Mouse (Mus musculus) embryonic facial prominence, embryonic 12.5 days (tissue): ENCODE data around the gene Ass1. TPM values are rescaled to one million over a fixed set of nuclear protein-coding genes. Genes with fewer than 3 reads are reported as not detected.

ENCODE experiments used
- ATAC-seq: fragments of 200-750 bp; cut with Nextera tagmentation; 2 replicates; pipeline ENCODE4 v1.8.0; 2017; ENCODE audit not compliant: insufficient number of reproducible peaks, insufficient read depth, low FRiP score, low TSS enrichment
- H3K27ac ChIP-seq: fragments of 300-500 bp; sonication (generic); 2 replicates; pipeline ENCODE4 v1.5.1; 2016; ENCODE audit warnings: mild to moderate bottlenecking
- H3K27me3 ChIP-seq: fragments of 300-500 bp; sonication (generic); 2 replicates; pipeline ENCODE4 v1.6.1; 2016; ENCODE audit warnings: mild to moderate bottlenecking, moderate library complexity
- H3K36me3 ChIP-seq: fragments of 300-500 bp; sonication (generic); 2 replicates; pipeline ENCODE4 v1.6.1; 2016; ENCODE audit warnings: mild to moderate bottlenecking
- H3K4me1 ChIP-seq: fragments of 300-500 bp; sonication (generic); 2 replicates; pipeline ENCODE4 v1.6.1; 2016
- H3K4me2 ChIP-seq: fragments of 300-500 bp; sonication (generic); replicated peaks from 2 replicates; pipeline ENCODE4 v1.6.1; 2016; ENCODE audit warnings: mild to moderate bottlenecking, moderate library complexity
- H3K4me3 ChIP-seq: fragments of 300-500 bp; sonication (generic); 2 replicates; pipeline ENCODE4 v1.5.1; 2016; ENCODE audit warnings: mild to moderate bottlenecking
- H3K9ac ChIP-seq: fragments of 300-500 bp; sonication (generic); 2 replicates; pipeline ENCODE4 v1.6.1; 2016; ENCODE audit warnings: mild to moderate bottlenecking, moderate library complexity
- H3K9me3 ChIP-seq: fragments of 300-500 bp; sonication (generic); 2 replicates; pipeline ENCODE4 v1.6.1; 2016; ENCODE audit warnings: mild to moderate bottlenecking, moderate library complexity
- WGBS: fragments of 180-500 bp; shearing (Covaris S2); methylation state at CpG from one replicate; pipeline ENCODE4 v1.1.7; 2016; 5-methylcytosine and 5-hydroxymethylcytosine counted together
- polyA plus RNA-seq: library from polyadenylated mRNA; unstranded; fragments of >200 nt; fragmentation: Nextera tagmentation; extraction: Ambion mirVana; gene quantifications from 2 replicates; pipeline ENCODE4 v1.2.1, GENCODE M21; 2016

Gene Ass1
- polyA plus RNA-seq, 1 experiment from 2014 or later: 9.3 TPM

GRCm38 (mm10) chr2:31471611-31472010, 1.6 kb downstream of the Ass1 start:
- Histone ChIP-seq H3K4me3 (no peak overlapping the region), H3K9me3 (no peaks in the 10 kb centered on the region), H3K36me3 (no peaks in the 10 kb centered on the region), H3K4me1 (peaks cover 12% of the 10 kb centered on the region), H3K27me3 (peaks cover 35% of the 10 kb centered on the region), H3K4me2 (no peak overlapping the region), H3K27ac (no peak overlapping the region), H3K9ac (no peak overlapping the region)
- no peak for ATAC-seq
- WGBS: 51% methylated on average over 6 of the region's 6 CpGs

- Histone ChIP-seq H3K4me3 (no peak overlapping the region), H3K9ac (no peak overlapping the region), H3K9me3 (no peaks in the 10 kb centered on the region), H3K4me1 (peaks cover 12% of the 10 kb centered on the region), H3K27ac (no peak overlapping the region), H3K4me2 (no peak overlapping the region), H3K27me3 (peaks cover 35% of the 10 kb centered on the region), H3K36me3 (no peaks in the 10 kb centered on the region)
- 45% methylated on average over 10 of the region's 10 CpGs for WGBS
- ATAC-seq: no peak
Measured at GRCm38 (mm10) chr2:31472406-31473065, 2.5 kb downstream of the Ass1 start.

GRCm38 (mm10) chr2:31473941-31474340, 3.9 kb downstream of the Ass1 start:
- H3K4me1 ChIP-seq: peaks cover 12% of the 10 kb centered on the region
- H3K27ac ChIP-seq: no peak overlapping the region
- H3K4me3 ChIP-seq: no peak overlapping the region
- H3K9ac ChIP-seq: no peak overlapping the region
- no peaks in the 10 kb centered on the region for H3K36me3 ChIP-seq
- no peaks in the 10 kb centered on the region for H3K9me3 ChIP-seq
- H3K27me3 ChIP-seq: peaks cover 34% of the 10 kb centered on the region
- WGBS: 67% methylated on average over 4 of the region's 4 CpGs
- no peak overlapping the region for H3K4me2 ChIP-seq
- no peak for ATAC-seq

DNA sequence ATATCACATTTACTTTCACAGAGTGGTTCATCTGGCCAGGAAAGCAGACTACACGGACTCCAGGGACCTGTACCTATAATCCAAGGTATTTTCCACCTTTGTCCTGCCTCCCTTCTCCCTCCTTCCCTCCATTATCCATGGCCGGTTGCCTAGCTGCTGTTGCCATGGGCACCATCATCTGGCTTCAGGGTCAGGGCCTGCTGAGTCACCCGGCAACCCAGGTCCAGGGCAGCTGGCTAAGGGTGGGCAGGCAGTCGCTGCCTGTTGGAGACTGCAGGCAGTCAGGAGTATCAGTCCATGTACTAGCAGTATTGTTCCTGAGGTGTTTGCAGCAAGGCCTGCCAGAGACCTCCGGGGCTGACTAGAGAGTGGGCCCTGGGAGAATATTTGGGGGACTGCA, 4.7 kb downstream of the Ass1 start:
- no peak overlapping the region for H3K4me3 ChIP-seq
- WGBS: 69% methylated on average over 5 of the region's 5 CpGs
- H3K27ac ChIP-seq: no peak overlapping the region
- peaks cover 12% of the 10 kb centered on the region for H3K4me1 ChIP-seq
- no peaks in the 10 kb centered on the region for H3K9me3 ChIP-seq
- no peaks in the 10 kb centered on the region for H3K36me3 ChIP-seq
- H3K27me3 ChIP-seq: peaks cover 26% of the 10 kb centered on the region
- ATAC-seq: no peak
- H3K4me2 ChIP-seq: no peak overlapping the region
- H3K9ac ChIP-seq: no peak overlapping the region

DNA sequence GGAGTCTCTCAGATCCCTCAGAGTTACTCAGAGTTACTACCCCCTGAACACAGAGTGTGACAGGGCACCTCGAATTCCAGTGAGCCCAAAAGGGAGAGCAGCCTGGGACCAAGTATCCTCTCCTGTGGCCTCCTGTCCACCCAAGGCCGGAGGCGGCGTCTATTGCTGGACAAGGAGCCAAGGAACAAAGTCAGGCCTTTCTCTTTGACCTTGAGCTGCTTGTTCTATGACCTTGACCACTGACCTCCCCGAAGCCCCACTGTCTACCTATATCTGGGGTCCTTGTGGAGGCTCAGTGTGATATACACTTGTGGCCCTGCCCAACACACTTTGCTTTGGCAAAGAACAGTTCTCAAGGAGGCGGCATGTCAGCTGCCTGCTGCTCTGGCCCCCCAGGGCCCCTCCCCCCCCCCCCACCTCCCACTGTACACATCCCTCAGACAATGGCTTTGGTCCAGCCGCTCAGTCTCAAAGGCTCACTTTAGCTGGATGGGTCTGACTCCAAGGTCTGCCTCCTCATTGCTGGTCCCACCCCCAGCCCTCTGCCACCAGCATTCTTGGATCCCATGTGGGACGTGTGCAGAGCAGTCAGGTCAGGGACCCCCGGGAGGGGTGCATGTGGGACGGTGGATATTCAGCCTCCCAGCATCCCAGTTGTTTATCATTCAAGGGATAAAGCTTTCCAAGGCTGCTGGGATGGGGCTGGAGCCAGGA, 6.3 kb downstream of the Ass1 start:
- no peak overlapping the region for H3K27ac ChIP-seq
- no peaks in the 10 kb centered on the region for H3K9me3 ChIP-seq
- ATAC-seq: no peak; the same call in 1 of the 2 replicates
- H3K9ac ChIP-seq: no peak overlapping the region
- H3K27me3 ChIP-seq: peaks cover 17% of the 10 kb centered on the region
- no peak overlapping the region for H3K4me3 ChIP-seq
- H3K36me3 ChIP-seq: no peaks in the 10 kb centered on the region
- WGBS: 66% methylated on average over 10 of the region's 10 CpGs
- H3K4me2 ChIP-seq: no peak overlapping the region
- H3K4me1 ChIP-seq: 0 out of 2 replicates have a peak, but pooled peaks cover 2% of the 10 kb centered on the region

DNA sequence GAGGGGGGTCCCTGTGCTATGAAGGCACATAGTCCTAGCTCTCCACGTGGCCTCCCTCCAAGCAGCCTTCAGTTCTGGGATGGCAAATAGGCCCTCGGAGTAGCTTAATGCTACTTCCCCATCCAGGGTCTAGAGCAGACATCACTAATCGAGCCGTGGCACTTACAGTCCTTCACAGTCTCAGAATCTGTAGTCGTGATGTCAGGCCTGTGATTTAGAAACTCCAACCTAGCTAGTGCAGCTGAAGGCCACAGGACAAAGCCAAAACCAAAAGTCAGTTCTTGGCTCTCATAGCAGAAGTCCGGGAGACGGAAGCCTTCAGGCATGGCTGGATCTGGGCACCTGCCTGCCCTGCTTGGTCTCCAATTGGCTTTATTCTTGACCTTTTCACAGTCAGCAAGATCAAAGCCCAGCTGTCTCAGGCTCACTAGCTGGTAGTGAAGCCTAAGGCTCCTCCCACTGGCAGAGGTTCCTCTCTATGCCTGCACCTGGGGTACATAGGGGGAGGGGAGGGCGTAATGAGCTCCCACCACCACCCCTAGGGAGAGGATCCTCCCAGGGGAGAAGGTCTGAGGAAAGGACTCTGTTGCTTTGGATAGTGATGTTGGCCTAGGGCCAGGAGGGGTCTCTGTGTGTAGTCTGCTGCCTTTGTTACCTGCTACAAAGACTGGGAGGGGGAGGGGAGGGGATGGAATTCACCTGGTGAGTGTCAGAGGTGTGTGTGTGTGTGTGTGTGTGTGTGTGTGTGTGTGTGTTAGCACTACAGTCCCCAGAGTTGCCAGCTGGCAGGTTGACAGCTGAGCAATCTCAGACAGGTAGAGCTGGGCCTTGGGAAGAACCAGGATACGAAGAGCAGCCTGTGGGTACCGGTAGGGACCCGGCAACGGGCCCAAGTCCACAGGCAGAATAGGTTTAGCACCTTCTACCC, 7.5 kb downstream of the Ass1 start:
- WGBS: 74% methylated on average over 12 of the region's 12 CpGs
- H3K9ac ChIP-seq: no peak overlapping the region
- H3K27ac ChIP-seq: no peak overlapping the region
- no peaks in the 10 kb centered on the region for H3K36me3 ChIP-seq
- peaks cover 6% of the 10 kb centered on the region; the same call in 1 of the 2 replicates for H3K27me3 ChIP-seq
- H3K4me2 ChIP-seq: no peak overlapping the region
- no peaks in the 10 kb centered on the region for H3K9me3 ChIP-seq
- 0 out of 2 replicates have a peak, but pooled peaks cover 2% of the 10 kb centered on the region for H3K4me1 ChIP-seq
- no peak overlapping the region for H3K4me3 ChIP-seq
- ATAC-seq: 0 out of 2 replicates have a peak, but pooled peaks have one; percentile 38

DNA sequence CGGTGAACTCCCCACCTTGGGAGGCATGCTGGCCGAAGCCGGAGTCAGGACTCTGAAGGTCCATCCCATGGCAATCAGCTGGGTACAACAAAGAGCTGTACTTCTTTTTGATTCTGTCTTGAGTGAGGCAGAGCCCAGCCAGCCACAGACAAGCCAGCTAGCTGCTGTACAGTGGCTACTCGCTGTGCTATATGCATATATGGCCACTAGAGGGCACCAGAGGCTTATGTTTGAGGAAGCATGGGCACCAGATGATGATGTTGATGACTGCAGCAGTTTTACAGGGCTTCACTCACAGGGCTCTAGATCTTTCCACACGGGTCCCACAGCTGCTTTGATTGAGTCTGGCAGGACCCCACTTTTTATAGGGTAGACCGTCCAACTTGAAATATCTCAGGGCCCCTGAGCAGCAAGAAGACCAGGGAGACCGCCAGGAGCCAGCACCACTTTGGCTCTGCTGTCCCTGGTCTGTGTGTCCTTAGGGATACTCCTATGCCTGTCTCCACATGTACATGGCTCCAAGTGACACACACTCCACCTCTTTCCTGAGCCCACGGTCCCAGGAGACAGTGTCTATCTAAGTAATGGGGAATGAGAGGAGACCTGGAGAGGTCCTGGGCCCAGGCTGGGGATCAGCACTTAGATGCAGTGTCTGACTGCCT, 13.0 kb downstream of the Ass1 start:
- no peaks in the 10 kb centered on the region for H3K9me3 ChIP-seq
- no peak overlapping the region for H3K9ac ChIP-seq
- no peak overlapping the region for H3K4me2 ChIP-seq
- H3K4me3 ChIP-seq: no peak overlapping the region
- no peaks in the 10 kb centered on the region for H3K36me3 ChIP-seq
- WGBS: 28% methylated on average over 8 of the region's 8 CpGs
- peak; percentile 67; the same call in 1 of the 2 replicates for ATAC-seq
- H3K27ac ChIP-seq: no peak overlapping the region
- peaks cover 13% of the 10 kb centered on the region; the same call in 1 of the 2 replicates for H3K27me3 ChIP-seq
- H3K4me1 ChIP-seq: no peaks in the 10 kb centered on the region; the same call in 1 of the 2 replicates

DNA sequence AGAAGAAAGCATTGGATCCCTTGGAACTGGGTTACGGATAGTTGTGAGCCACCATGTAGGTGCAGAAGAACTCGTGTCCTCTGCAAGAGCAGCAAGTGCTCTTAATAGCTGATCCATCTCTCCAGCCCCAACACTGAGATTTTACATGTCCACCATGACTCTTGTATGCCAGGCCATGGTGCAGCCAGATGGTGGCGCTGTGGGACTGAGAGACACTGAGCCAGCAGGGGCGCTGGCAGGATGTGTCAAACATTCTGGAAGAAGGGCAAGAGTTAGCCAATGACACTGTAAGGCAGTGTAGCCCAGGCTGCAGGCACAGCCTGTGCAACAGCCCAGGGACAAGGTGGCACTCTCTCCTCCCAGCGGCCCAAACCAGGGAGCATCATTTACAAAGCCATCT, 14.2 kb downstream of the Ass1 start:
- no peak for ATAC-seq
- H3K9me3 ChIP-seq: no peaks in the 10 kb centered on the region
- H3K4me2 ChIP-seq: no peak overlapping the region
- no peaks in the 10 kb centered on the region; the same call in 1 of the 2 replicates for H3K4me1 ChIP-seq
- no peak overlapping the region for H3K9ac ChIP-seq
- no peaks in the 10 kb centered on the region for H3K36me3 ChIP-seq
- no peak overlapping the region for H3K27ac ChIP-seq
- WGBS: 24% methylated on average over 5 of the region's 5 CpGs
- no peak overlapping the region for H3K4me3 ChIP-seq
- H3K27me3 ChIP-seq: peaks cover 15% of the 10 kb centered on the region; the same call in 1 of the 2 replicates

- Histone ChIP-seq H3K27ac (no peak overlapping the region), H3K27me3 (peaks cover 3% of the 10 kb centered on the region; the same call in 1 of the 2 replicates), H3K4me1 (peaks cover 10% of the 10 kb centered on the region), H3K4me3 (no peak overlapping the region), H3K36me3 (no peaks in the 10 kb centered on the region), H3K9ac (no peak overlapping the region), H3K4me2 (no peak overlapping the region), H3K9me3 (no peaks in the 10 kb centered on the region)
- WGBS: 52% methylated on average over 12 of the region's 12 CpGs
- no peak for ATAC-seq
Measured at GRCm38 (mm10) chr2:31489166-31489565, 19.2 kb downstream of the Ass1 start.

GRCm38 (mm10) chr2:31490556-31490955, 20.5 kb downstream of the Ass1 start:
- 79% methylated on average over 2 of the region's 2 CpGs for WGBS
- H3K4me3 ChIP-seq: no peak overlapping the region
- peaks cover 3% of the 10 kb centered on the region; the same call in 1 of the 2 replicates for H3K27me3 ChIP-seq
- no peak overlapping the region for H3K9ac ChIP-seq
- no peak overlapping the region for H3K27ac ChIP-seq
- no peaks in the 10 kb centered on the region for H3K9me3 ChIP-seq
- no peaks in the 10 kb centered on the region for H3K36me3 ChIP-seq
- H3K4me1 ChIP-seq: peaks cover 10% of the 10 kb centered on the region
- H3K4me2 ChIP-seq: no peak overlapping the region
- no peak for ATAC-seq

DNA sequence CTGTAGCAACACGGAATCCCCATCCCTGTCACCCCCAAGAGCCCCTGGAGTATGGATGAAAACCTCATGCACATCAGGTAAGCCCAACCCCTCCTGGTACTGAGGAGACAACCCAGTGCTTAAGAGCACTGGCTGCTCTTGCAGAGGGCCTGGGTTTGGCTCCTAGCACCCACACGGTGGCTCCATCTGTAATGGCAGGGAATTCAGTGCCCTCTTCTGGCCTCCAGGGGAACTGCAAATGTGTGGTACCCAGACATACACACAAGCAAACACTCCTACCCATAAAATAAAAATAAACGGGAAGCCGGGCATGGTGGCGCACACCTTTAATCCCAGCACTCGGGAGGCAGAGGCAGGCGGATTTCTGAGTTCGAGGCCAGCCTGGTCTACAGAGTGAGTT, 22.3 kb downstream of the Ass1 start:
- WGBS: 93% methylated on average over 8 of the region's 8 CpGs
- Histone ChIP-seq H3K36me3 (no peaks in the 10 kb centered on the region), H3K4me1 (peaks cover 19% of the 10 kb centered on the region), H3K4me3 (no peak overlapping the region), H3K9ac (no peak overlapping the region), H3K4me2 (no peak overlapping the region), H3K9me3 (no peaks in the 10 kb centered on the region), H3K27ac (no peak overlapping the region), H3K27me3 (peaks cover 3% of the 10 kb centered on the region; the same call in 1 of the 2 replicates)
- no peak for ATAC-seq
